Mouse (Mus musculus) CH12.LX (cell line): Measurements from ENCODE around the gene Creb3l2. TPM values are rescaled to one million over a fixed set of nuclear protein-coding genes. Genes with fewer than 3 reads are reported as not detected.

Experiments used
- DNase-seq: peaks from one replicate; pipeline ENCODE4 v3.0.0-alpha.2; 2013; ENCODE audit errors: extremely low read depth
- H3K27ac ChIP-seq: 2 replicates; pipeline ENCODE4 v1.5.1; 2012; ENCODE audit warnings: low read depth, mild to moderate bottlenecking, control low read depth, moderate library complexity; ENCODE audit not compliant: insufficient read depth
- H3K27me3 ChIP-seq: replicated peaks from 2 replicates; pipeline ENCODE3; 2012; ENCODE audit warnings: inconsistent platforms
- H3K36me3 ChIP-seq, 2 experiments: replicated peaks in 1 of 2; 2 replicates each; pipeline versions ENCODE3 to v1.6.1; 2012; ENCODE audit warnings: inconsistent platforms in 1 of 2, low read length in 1 of 2, mild to moderate bottlenecking in 1 of 2, mixed read lengths in 1 of 2, moderate library complexity in 1 of 2; ENCODE audit not compliant: control insufficient read depth in 1 of 2, insufficient read depth in 1 of 2
- H3K4me1 ChIP-seq, 2 experiments: 2 replicates each; pipeline ENCODE4 v1.6.1; 2012; ENCODE audit warnings: inconsistent platforms in 1 of 2, moderate library complexity in 1 of 2; ENCODE audit not compliant: insufficient read depth in 2 of 2, control insufficient read depth in 1 of 2
- H3K4me2 ChIP-seq: 2 replicates; pipeline ENCODE4 v1.6.1; 2012; ENCODE audit warnings: low read depth, mild to moderate bottlenecking, control low read depth; ENCODE audit not compliant: poor library complexity, insufficient read depth, severe bottlenecking
- H3K4me3 ChIP-seq, 3 experiments: fragments of 150-350 bp in 1 of 3; sonication (generic) in 1 of 3; replicated peaks in 1 of 3; 2 replicates each; pipeline versions ENCODE3 to v1.5.1; 2011 to 2012; ENCODE audit warnings: low read depth in 2 of 3, low read length in 2 of 3, mild to moderate bottlenecking in 2 of 3, moderate library complexity in 2 of 3, control low read depth in 1 of 3, improper control_type of control experiment in 1 of 3, inconsistent platforms in 1 of 3, mixed read lengths in 1 of 3; ENCODE audit not compliant: poor library complexity in 1 of 3
- H3K79me2 ChIP-seq: replicated peaks from 2 replicates; pipeline ENCODE4 v1.6.1; 2012; ENCODE audit warnings: mild to moderate bottlenecking, moderate library complexity; ENCODE audit not compliant: control insufficient read depth, poor library complexity, insufficient read depth, severe bottlenecking; ENCODE audit errors: extremely low read depth
- H3K9ac ChIP-seq: 2 replicates; pipeline ENCODE4 v1.6.1; 2012; ENCODE audit warnings: low read depth, mild to moderate bottlenecking, control low read depth, moderate library complexity; ENCODE audit not compliant: insufficient read depth
- H3K9me3 ChIP-seq: replicated peaks from 2 replicates; pipeline ENCODE3; 2012; ENCODE audit warnings: low read length, inconsistent platforms, mixed read lengths
- CHD1 ChIP-seq: IDR thresholded peaks from 2 replicates; pipeline ENCODE4 v1.6.1; 2012; ENCODE audit warnings: low read depth, low read length, improper control_type of control experiment, inconsistent platforms
- CHD2 ChIP-seq: IDR thresholded peaks from 2 replicates; pipeline ENCODE4 v1.6.1; 2011; ENCODE audit warnings: low read length, improper control_type of control experiment
- HCFC1 ChIP-seq: IDR thresholded peaks from 2 replicates; pipeline ENCODE4 v1.6.1; 2012; ENCODE audit warnings: low read depth, mild to moderate bottlenecking, inconsistent platforms, low read length, improper control_type of control experiment
- IRF4 ChIP-seq: IDR thresholded peaks from 2 replicates; pipeline ENCODE4 v1.6.1; 2014; ENCODE audit warnings: low read depth, mild to moderate bottlenecking, inconsistent platforms, low read length, improper control_type of control experiment
- JUND ChIP-seq: conservative IDR thresholded peaks from 2 replicates; pipeline ENCODE4 v1.6.1; 2011; ENCODE audit warnings: low read depth, low read length, improper control_type of control experiment
- MAX ChIP-seq: IDR thresholded peaks from 2 replicates; pipeline ENCODE4 v1.6.1; 2011; ENCODE audit warnings: low read length, improper control_type of control experiment
- MAZ ChIP-seq: IDR thresholded peaks from 2 replicates; pipeline ENCODE4 v1.6.1; 2012; ENCODE audit warnings: low read depth, mild to moderate bottlenecking, inconsistent platforms, low read length, improper control_type of control experiment, moderate library complexity
- MEF2A ChIP-seq: IDR thresholded peaks from 2 replicates; pipeline ENCODE4 v1.6.1; 2014; ENCODE audit warnings: low read depth, mild to moderate bottlenecking, inconsistent platforms, low read length, improper control_type of control experiment, borderline replicate concordance
- NELFE ChIP-seq: IDR thresholded peaks from 2 replicates; pipeline ENCODE4 v1.6.1; 2011; ENCODE audit warnings: low read depth, low read length, improper control_type of control experiment
- RAD21 ChIP-seq: IDR thresholded peaks from 2 replicates; pipeline ENCODE4 v1.6.1; 2011; ENCODE audit warnings: low read depth, mild to moderate bottlenecking, low read length, improper control_type of control experiment, moderate library complexity
- RCOR1 ChIP-seq: conservative IDR thresholded peaks from 2 replicates; pipeline ENCODE4 v1.6.1; 2012; ENCODE audit warnings: low read depth, mild to moderate bottlenecking, inconsistent platforms, low read length, improper control_type of control experiment
- SIN3A ChIP-seq: IDR thresholded peaks from 2 replicates; pipeline ENCODE4 v1.6.1; 2012; ENCODE audit warnings: low read length, improper control_type of control experiment, inconsistent platforms
- UBTF ChIP-seq: IDR thresholded peaks from 2 replicates; pipeline ENCODE4 v1.6.1; 2012; ENCODE audit warnings: low read depth, mild to moderate bottlenecking, inconsistent platforms, low read length, improper control_type of control experiment, moderate library complexity
- USF2 ChIP-seq: conservative IDR thresholded peaks from 2 replicates; pipeline ENCODE4 v1.6.1; 2011; ENCODE audit warnings: low read depth, low read length, improper control_type of control experiment
- ZC3H11A ChIP-seq: IDR thresholded peaks from 2 replicates; pipeline ENCODE4 v1.6.1; 2012; ENCODE audit warnings: low read depth, mild to moderate bottlenecking, inconsistent platforms, low read length, improper control_type of control experiment
- ZKSCAN1 ChIP-seq: IDR thresholded peaks from 2 replicates; pipeline ENCODE4 v1.6.1; 2012; ENCODE audit warnings: low read depth, inconsistent platforms, low read length, improper control_type of control experiment, borderline replicate concordance
- ZMIZ1 ChIP-seq: IDR thresholded peaks from 2 replicates; pipeline ENCODE4 v1.6.1; 2012; ENCODE audit warnings: low read depth, mild to moderate bottlenecking, inconsistent platforms, low read length, improper control_type of control experiment
- dilution Hi-C: fragments of 300-500 bp; cut with MboI; formaldehyde crosslinking; loops from 2 replicates; pipeline ENCODE4 v1.14.3; 2020; ENCODE audit warnings: low sequenced_read_pairs; ENCODE audit not compliant: extremely low pct_unique_long_range_greater_than_20kb, extremely low pct_ligation_motif_present
- in situ Hi-C: fragments of 300-500 bp; cut with MboI; formaldehyde crosslinking; loops from 3 replicates; pipeline ENCODE4 v1.14.3; 2019; ENCODE audit warnings: low sequenced_read_pairs, low pct_ligation_motif_present, low pct_unique_long_range_greater_than_20kb, mixed read lengths
- polyA plus RNA-seq: library from polyadenylated mRNA; unstranded; fragments of >175 nt; gene quantifications from 2 replicates; pipeline ENCODE4 v1.2.1, GENCODE M21; 2012; ENCODE audit warnings: low read depth; ENCODE audit not compliant: insufficient read length
- total RNA-seq, 2 experiments: library from RNA; depleted of rRNA; stranded (reverse); fragments of 300-350 nt in 1 of 2; fragments of >200 nt in 1 of 2; gene quantifications; 2 replicates each; pipeline ENCODE4 v1.2.3; 2012 to 2014

Creb3l2 gene
- total and polyA plus RNA-seq, 3 experiments = 1.5 to 8.5 (median 7.0) TPM

- DNase-seq = no peak
- peaks cover 36% of the 10 kb centered on the region in 2 experiments for H3K36me3 ChIP-seq
- H3K27me3 ChIP-seq = no peaks in the 10 kb centered on the region
- no peaks in the 10 kb centered on the region for H3K79me2 ChIP-seq
- H3K27ac ChIP-seq = no peak overlapping the region
- no peaks in the 10 kb centered on the region for H3K9me3 ChIP-seq
- dilution Hi-C loops (no loop called here), in situ Hi-C loops (loop anchor here (25.0 kb wide), 1 partner anchor 642 kb away; no protein-coding TSS in a partner anchor)
- H3K9ac ChIP-seq = no peak overlapping the region
- H3K4me2 ChIP-seq = no peak overlapping the region
- H3K4me3 ChIP-seq = no peak overlapping the region
- peaks cover 2 to 27% of the 10 kb centered on the region in 2 experiments for H3K4me1 ChIP-seq
- TF ChIP-seq JUND (no peak), HCFC1 (no peak), RAD21 (no peak), USF2 (no peak), UBTF (no peak), CHD1 (no peak), ZMIZ1 (no peak), MAZ (no peak), MAX (no peak), RCOR1 (no peak), SIN3A (no peak), MEF2A (no peak), ZKSCAN1 (no peak), IRF4 (no peak), ZC3H11A (no peak)
These were observed 112.6 kb downstream of the Creb3l2 start for GRCm38 (mm10) chr6:37329376-37329775.

GRCm38 (mm10) chr6:37328671-37329070 lies 113.3 kb downstream of the Creb3l2 start:
- TF ChIP-seq CHD2 = no peak
- TF ChIP-seq MEF2A = no peak
- no peak for TF ChIP-seq NELFE
- Histone ChIP-seq H3K4me1 (peaks cover 9 to 27% of the 10 kb centered on the region in 2 experiments), H3K27ac (no peak overlapping the region), H3K9ac (no peak overlapping the region), H3K27me3 (no peaks in the 10 kb centered on the region), H3K4me3 (no peak overlapping the region), H3K79me2 (no peaks in the 10 kb centered on the region), H3K36me3 (peaks cover 29% of the 10 kb centered on the region in 2 experiments), H3K9me3 (no peaks in the 10 kb centered on the region), H3K4me2 (no peak overlapping the region)
- no peak for DNase-seq
- dilution Hi-C loops = no loop called here
- in situ Hi-C loops = loop anchor here (25.0 kb wide), 1 partner anchor 641 kb away; no protein-coding TSS in a partner anchor
